Mouse (Mus musculus): ENCODE measurements around the gene Pitpnc1.

DNA sequence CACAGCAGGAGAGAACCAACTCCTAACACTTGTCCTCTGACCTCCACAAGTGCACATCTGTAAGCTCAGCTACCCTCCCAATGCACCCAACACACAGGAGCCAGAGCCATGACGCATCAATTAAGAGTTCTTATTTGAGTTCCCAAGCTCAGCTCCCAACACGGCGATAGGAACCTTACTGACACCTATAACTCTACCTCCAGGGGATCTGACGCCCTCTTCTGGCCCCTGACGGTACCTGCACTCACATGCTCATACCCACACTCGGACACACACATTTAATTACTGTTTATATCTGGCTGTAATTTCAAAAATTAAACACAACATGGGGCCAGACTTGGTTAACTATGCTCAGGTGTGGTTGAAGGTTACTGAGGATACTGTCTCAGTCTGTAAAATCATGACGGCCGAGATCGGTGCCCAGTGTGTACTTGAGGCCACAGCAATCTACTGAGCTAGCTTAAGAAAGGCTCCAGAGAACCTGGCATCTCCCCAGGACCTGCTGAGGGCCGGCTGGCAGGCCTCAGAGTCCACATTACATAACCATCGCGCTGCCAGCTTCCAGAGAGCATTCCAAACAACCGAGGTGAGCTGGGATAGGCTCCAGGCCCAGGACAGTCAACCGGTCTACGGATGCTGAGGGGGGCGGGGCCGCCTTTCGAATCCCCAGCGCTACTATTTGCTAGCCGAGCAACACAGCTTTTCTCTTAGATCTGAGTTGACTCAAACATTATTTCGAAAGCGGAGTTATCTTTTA lies 91.2 kb downstream of the Pitpnc1 start:
- TF ChIP-seq CTCF (IDR thresholded peaks at IDR 0.05; ENCODE audit: control insufficient read depth, insufficient read depth, low read length) (no peak), POLR2A (IDR thresholded peaks at IDR 0.05; ENCODE audit: borderline replicate concordance, control insufficient read depth, low read depth, low read length) (no peak)

All from bone marrow, adult 2 months (tissue).